Mouse (Mus musculus) kidney, embryonic 15.5 days (tissue): ENCODE measurements around the gene AU018091. TPM values are rescaled to one million over a fixed set of nuclear protein-coding genes. Genes with fewer than 3 reads are reported as not detected.
"Not testable (repeated sequence)": the region's sequence is repeated elsewhere in the genome, so short reads cannot be mapped to it uniquely, and the experiment has no call there.

Experiments used
- ATAC-seq: fragments of 200-750 bp; cut with Nextera tagmentation; replicated peaks from 2 replicates; pipeline ENCODE4 v1.8.0; 2017; ENCODE audit warnings: moderate TSS enrichment; ENCODE audit not compliant: low FRiP score
- H3K27ac ChIP-seq: fragments of 300-500 bp; sonication (generic); 2 replicates; pipeline ENCODE4 v1.5.1; 2015; ENCODE audit warnings: mild to moderate bottlenecking, inconsistent platforms
- H3K27me3 ChIP-seq: fragments of 300-500 bp; sonication (generic); 2 replicates; pipeline ENCODE4 v1.6.1; 2015; ENCODE audit warnings: inconsistent platforms
- H3K36me3 ChIP-seq: fragments of 300-500 bp; sonication (generic); 2 replicates; pipeline ENCODE4 v1.6.1; 2015; ENCODE audit warnings: inconsistent platforms
- H3K4me1 ChIP-seq: fragments of 300-500 bp; sonication (generic); 2 replicates; pipeline ENCODE4 v1.6.1; 2015; ENCODE audit warnings: inconsistent platforms
- H3K4me2 ChIP-seq: fragments of 300-500 bp; sonication (generic); 2 replicates; pipeline ENCODE4 v1.6.1; 2015; ENCODE audit warnings: moderate library complexity, mild to moderate bottlenecking, inconsistent platforms
- H3K4me3 ChIP-seq: fragments of 300-500 bp; sonication (generic); replicated peaks from 2 replicates; pipeline ENCODE4 v1.5.1; 2015; ENCODE audit warnings: mild to moderate bottlenecking, inconsistent platforms
- H3K9ac ChIP-seq: fragments of 300-500 bp; sonication (generic); 2 replicates; pipeline ENCODE4 v1.6.1; 2015; ENCODE audit warnings: mild to moderate bottlenecking, inconsistent platforms
- H3K9me3 ChIP-seq: fragments of 300-500 bp; sonication (generic); replicated peaks from 2 replicates; pipeline ENCODE4 v1.6.1; 2016; ENCODE audit warnings: inconsistent platforms
- WGBS: fragments of 180-500 bp; shearing (Covaris S2); methylation state at CpG from one replicate; pipeline ENCODE4 v1.1.7; 2015; ENCODE audit warnings: mixed read lengths; 5-methylcytosine and 5-hydroxymethylcytosine counted together
- microRNA counts: library from miRNA; unstranded; fragments of <30 nt; microRNA quantifications from one replicate; lab custom pipeline; 2016
- microRNA-seq: library from miRNA; unstranded; fragments of <30 nt; microRNA quantifications from one replicate; pipeline ENCODE4, GENCODE M21; 2016
- polyA plus RNA-seq: library from polyadenylated mRNA; unstranded; fragments of >200 nt; fragmentation: Nextera tagmentation; extraction: Ambion mirVana; gene quantifications from 2 replicates; pipeline ENCODE4 v1.2.1, GENCODE M21; 2015

Gene AU018091
- polyA plus RNA-seq, 1 experiment from 2014 or later = not detected

- Histone ChIP-seq H3K27ac (no peak overlapping the region), H3K27me3 (no peaks in the 10 kb centered on the region), H3K36me3 (no peaks in the 10 kb centered on the region), H3K4me3 (no peak overlapping the region), H3K9me3 (no peaks in the 10 kb centered on the region), H3K4me1 (no peaks in the 10 kb centered on the region), H3K4me2 (no peak overlapping the region), H3K9ac (no peak overlapping the region)
- ATAC-seq = no peak
- WGBS = 85% methylated on average over 6 of the region's 6 CpGs
These were observed 4.6 kb downstream of the AU018091 start for GRCm38 (mm10) chr7:3164381-3164780.

GRCm38 (mm10) chr7:3150376-3150775 lies 18.6 kb downstream of the AU018091 start:
- no peak for ATAC-seq
- no peak overlapping the region for H3K4me2 ChIP-seq
- no peak overlapping the region for H3K27ac ChIP-seq
- no peaks in the 10 kb centered on the region for H3K27me3 ChIP-seq
- 72% methylated on average over 1 of the region's 1 CpGs for WGBS
- no peaks in the 10 kb centered on the region; the same call in none of the 2 replicates for H3K9me3 ChIP-seq
- H3K4me3 ChIP-seq = no peak overlapping the region
- no peak overlapping the region for H3K9ac ChIP-seq
- H3K36me3 ChIP-seq = no peaks in the 10 kb centered on the region
- H3K4me1 ChIP-seq = no peaks in the 10 kb centered on the region

- no peaks in the 10 kb centered on the region for H3K27me3 ChIP-seq
- no peak for ATAC-seq
- no peak overlapping the region for H3K9ac ChIP-seq
- H3K27ac ChIP-seq = no peak overlapping the region
- no peaks in the 10 kb centered on the region for H3K36me3 ChIP-seq
- no peak overlapping the region for H3K4me3 ChIP-seq
- H3K9me3 ChIP-seq = no peaks in the 10 kb centered on the region; the same call in 1 of the 2 replicates
- no peaks in the 10 kb centered on the region for H3K4me1 ChIP-seq
- no peak overlapping the region for H3K4me2 ChIP-seq
These were observed 22.9 kb downstream of the AU018091 start for GRCm38 (mm10) chr7:3146072-3146471.

GRCm38 (mm10) chr7:3143329-3143728 lies 25.7 kb downstream of the AU018091 start:
- H3K4me1 ChIP-seq = no peaks in the 10 kb centered on the region
- ATAC-seq = no peak
- no peak overlapping the region for H3K4me3 ChIP-seq
- no peaks in the 10 kb centered on the region for H3K9me3 ChIP-seq
- no peaks in the 10 kb centered on the region for H3K27me3 ChIP-seq
- H3K9ac ChIP-seq = no peak overlapping the region
- H3K27ac ChIP-seq = no peak overlapping the region
- no peak overlapping the region for H3K4me2 ChIP-seq
- H3K36me3 ChIP-seq = no peaks in the 10 kb centered on the region
- 16% methylated on average over 1 of the region's 1 CpGs for WGBS

GRCm38 (mm10) chr7:3135606-3136005 lies 33.4 kb downstream of the AU018091 start:
- Histone ChIP-seq H3K4me1 (no peaks in the 10 kb centered on the region), H3K9me3 (no peaks in the 10 kb centered on the region), H3K4me3 (no peak overlapping the region), H3K9ac (no peak overlapping the region), H3K27ac (no peak overlapping the region), H3K27me3 (no peaks in the 10 kb centered on the region), H3K4me2 (no peak overlapping the region), H3K36me3 (no peaks in the 10 kb centered on the region)
- ATAC-seq = no peak
- 78% methylated on average over 4 of the region's 4 CpGs for WGBS

GRCm38 (mm10) chr7:3134654-3135053 lies 34.3 kb downstream of the AU018091 start:
- Histone ChIP-seq H3K27ac (no peak overlapping the region), H3K4me3 (no peak overlapping the region), H3K9me3 (no peaks in the 10 kb centered on the region), H3K4me1 (no peaks in the 10 kb centered on the region), H3K9ac (no peak overlapping the region), H3K27me3 (no peaks in the 10 kb centered on the region), H3K36me3 (no peaks in the 10 kb centered on the region), H3K4me2 (no peak overlapping the region)
- 64% methylated on average over 1 of the region's 1 CpGs for WGBS
- no peak for ATAC-seq

- Histone ChIP-seq H3K4me3 (no peak overlapping the region), H3K27me3 (no peaks in the 10 kb centered on the region), H3K9ac (no peak overlapping the region), H3K9me3 (no peaks in the 10 kb centered on the region), H3K27ac (no peak overlapping the region), H3K4me2 (no peak overlapping the region), H3K4me1 (no peaks in the 10 kb centered on the region), H3K36me3 (no peaks in the 10 kb centered on the region)
- 57% methylated on average over 1 of the region's 1 CpGs for WGBS
- ATAC-seq = no peak
These were observed 38.7 kb downstream of the AU018091 start for GRCm38 (mm10) chr7:3130342-3130741.

- H3K27me3 ChIP-seq, H3K4me1 ChIP-seq, ATAC-seq, H3K27ac ChIP-seq, H3K36me3 ChIP-seq, H3K4me2 ChIP-seq, H3K4me3 ChIP-seq, H3K9ac ChIP-seq, H3K9me3 ChIP-seq: not testable (repeated sequence)
These were observed 40.4 kb downstream of the AU018091 start for GRCm38 (mm10) chr7:3128564-3128963.

- H3K4me2 ChIP-seq, H3K4me3 ChIP-seq, H3K36me3 ChIP-seq, ATAC-seq, H3K4me1 ChIP-seq, H3K9me3 ChIP-seq, H3K9ac ChIP-seq, H3K27me3 ChIP-seq, H3K27ac ChIP-seq: not testable (repeated sequence)
- WGBS = no CpG with 5 or more reads among the region's 6 CpGs
These were observed 57.8 kb downstream of the AU018091 start for GRCm38 (mm10) chr7:3111193-3111592.

- not testable (repeated sequence) for ATAC-seq, H3K36me3 ChIP-seq, H3K4me3 ChIP-seq, H3K4me1 ChIP-seq, H3K4me2 ChIP-seq, H3K27ac ChIP-seq, H3K9me3 ChIP-seq, H3K27me3 ChIP-seq, H3K9ac ChIP-seq
- WGBS = 70% methylated on average over 13 of the region's 13 CpGs
These were observed 62.4 kb downstream of the AU018091 start for GRCm38 (mm10) chr7:3106516-3107077.

MicroRNAs within 50 kb of the gene (microRNA counts, 519-probe panel; counts per million panel counts)
- microRNA mmu-miR-290-3p (lab: Ali Mortazavi, UCI) (2,860 counts per million, percentile 73 among the panel's probes with 10 or more counts), microRNA mmu-miR-290-5p (lab: Ali Mortazavi, UCI) (2,321 counts per million, percentile 31 among the panel's probes with 10 or more counts), microRNA mmu-miR-291a-3p (lab: Ali Mortazavi, UCI) (2,753 counts per million, percentile 67 among the panel's probes with 10 or more counts), microRNA mmu-miR-291a-5p (lab: Ali Mortazavi, UCI) (31.7 counts per million), microRNA mmu-miR-292-5p (lab: Ali Mortazavi, UCI) (31.7 counts per million)

Small RNA genes within 50 kb of the gene (microRNA-seq; reads per million reads assigned to microRNA genes)
- gene Mir290a (not detected), gene Mir290b (not detected), gene Mir291a (0.44 reads per million), gene Mir292 (not detected), gene Mir292b (not detected)

Other genes starting within 250 kb of the AU018091 start
- 0.03 TPM in 2 replicates for gene Nlrp12, start 80.5 kb upstream of the AU018091 start, polyA plus RNA-seq
- gene Myadm, start 119.9 kb upstream of the AU018091 start, polyA plus RNA-seq = 78.3 and 93.8 TPM in 2 replicates
- gene Prkcg, start 120.0 kb upstream of the AU018091 start, polyA plus RNA-seq = 0.06 and 0.27 TPM in 2 replicates
- 0.90 and 1.00 TPM in 2 replicates for gene Cacng7, start 163.8 kb upstream of the AU018091 start, polyA plus RNA-seq
- 1.9 and 2.3 TPM in 2 replicates for gene Cacng8, start 221.5 kb upstream of the AU018091 start, polyA plus RNA-seq